Mouse (Mus musculus): Measurements from ENCODE around the gene Gm49601. TPM values are rescaled to one million over a fixed set of nuclear protein-coding genes. Genes with fewer than 3 reads are reported as not detected.
A peak's percentile ranks its signal among the peaks of the same experiment; 100 is the strongest.

The Gm49601 gene
- polyA plus RNA-seq, 1 experiment, result 69.6 TPM

GRCm38 (mm10) chr16:18628948-18629340, 2.7 kb upstream of the Gm49601 start:
- WGBS, result 20% methylated on average over 2 of the region's 2 CpGs
- TF ChIP-seq POLR2A (IDR thresholded peaks at IDR 0.05; ENCODE audit: borderline replicate concordance, insufficient read depth, low read length) (no peak), CTCF (IDR thresholded peaks at IDR 0.05; ENCODE audit: borderline replicate concordance, insufficient read depth, low read depth, low read length) (no peak)
- peak overlapping the region; percentile 4; the same call in 1 of the 2 replicates for H3K27ac ChIP-seq (ENCODE audit: insufficient read depth, low read length)
- no peaks in the 10 kb centered on the region for H3K27me3 ChIP-seq (ENCODE audit: control insufficient read depth, insufficient read depth, low read length)
- peak in 1 of 2 experiments; percentile 40 for DNase-seq
- H3K4me3 ChIP-seq (replicated peaks; ENCODE audit: insufficient read depth, low read depth, low read length), result peak overlapping the region; percentile 70
- H3K4me1 ChIP-seq (ENCODE audit: control insufficient read depth, insufficient read depth, low read length), result peaks cover 33% of the 10 kb centered on the region

GRCm38 (mm10) chr16:18628206-18628947, 2.1 kb upstream of the Gm49601 start:
- DNase-seq, result peak; percentile 35 to 48
- H3K27me3 ChIP-seq (ENCODE audit: control insufficient read depth, insufficient read depth, low read length), result no peaks in the 10 kb centered on the region
- WGBS, result 52% methylated on average over 7 of the region's 7 CpGs
- no peak for TF ChIP-seq POLR2A (IDR thresholded peaks at IDR 0.05; ENCODE audit: borderline replicate concordance, insufficient read depth, low read length)
- TF ChIP-seq CTCF (IDR thresholded peaks at IDR 0.05; ENCODE audit: borderline replicate concordance, insufficient read depth, low read depth, low read length), result no peak
- peak overlapping the region; percentile 70 for H3K4me3 ChIP-seq (replicated peaks; ENCODE audit: insufficient read depth, low read depth, low read length)
- H3K27ac ChIP-seq (ENCODE audit: insufficient read depth, low read length), result 0 out of 2 replicates have a peak overlapping the region, but pooled peaks have one; percentile 4
- peaks cover 36% of the 10 kb centered on the region for H3K4me1 ChIP-seq (ENCODE audit: control insufficient read depth, insufficient read depth, low read length)

GRCm38 (mm10) chr16:18627163-18627562, 936 bp upstream of the Gm49601 start:
- DNase-seq, result peak; percentile 26 to 37
- no peak overlapping the region for H3K4me3 ChIP-seq (replicated peaks; ENCODE audit: insufficient read depth, low read depth, low read length)
- H3K27ac ChIP-seq (ENCODE audit: insufficient read depth, low read length), result no peak overlapping the region
- H3K4me1 ChIP-seq (ENCODE audit: control insufficient read depth, insufficient read depth, low read length), result peaks cover 36% of the 10 kb centered on the region
- no peaks in the 10 kb centered on the region for H3K27me3 ChIP-seq (ENCODE audit: control insufficient read depth, insufficient read depth, low read length)
- WGBS, result 56% methylated on average over 3 of the region's 3 CpGs
- TF ChIP-seq POLR2A (IDR thresholded peaks at IDR 0.05; ENCODE audit: borderline replicate concordance, insufficient read depth, low read length), result no peak
- no peak for TF ChIP-seq CTCF (IDR thresholded peaks at IDR 0.05; ENCODE audit: borderline replicate concordance, insufficient read depth, low read depth, low read length)

- WGBS, result 16% methylated on average over 26 of the region's 26 CpGs
- H3K27ac ChIP-seq (ENCODE audit: insufficient read depth, low read length), result no peak overlapping the region
- H3K27me3 ChIP-seq (ENCODE audit: control insufficient read depth, insufficient read depth, low read length), result no peaks in the 10 kb centered on the region
- peak overlapping the region; percentile 61 for H3K4me3 ChIP-seq (replicated peaks; ENCODE audit: insufficient read depth, low read depth, low read length)
- DNase-seq, result peak; percentile 53 to 61
- TF ChIP-seq POLR2A (IDR thresholded peaks at IDR 0.05; ENCODE audit: borderline replicate concordance, insufficient read depth, low read length), result no peak
- TF ChIP-seq CTCF (IDR thresholded peaks at IDR 0.05; ENCODE audit: borderline replicate concordance, insufficient read depth, low read depth, low read length), result no peak
- peaks cover 36% of the 10 kb centered on the region for H3K4me1 ChIP-seq (ENCODE audit: control insufficient read depth, insufficient read depth, low read length)
Measured at GRCm38 (mm10) chr16:18625791-18626311, 376 bp downstream of the Gm49601 start.

- 79% methylated on average over 14 of the region's 14 CpGs for WGBS
- DNase-seq, result peak in 1 of 2 experiments; percentile 12
- peaks cover 33% of the 10 kb centered on the region for H3K4me1 ChIP-seq (ENCODE audit: control insufficient read depth, insufficient read depth, low read length)
- H3K4me3 ChIP-seq (replicated peaks; ENCODE audit: insufficient read depth, low read depth, low read length), result no peak overlapping the region
- no peak for TF ChIP-seq CTCF (IDR thresholded peaks at IDR 0.05; ENCODE audit: borderline replicate concordance, insufficient read depth, low read depth, low read length)
- no peak for TF ChIP-seq POLR2A (IDR thresholded peaks at IDR 0.05; ENCODE audit: borderline replicate concordance, insufficient read depth, low read length)
- H3K27me3 ChIP-seq (ENCODE audit: control insufficient read depth, insufficient read depth, low read length), result no peaks in the 10 kb centered on the region
- H3K27ac ChIP-seq (ENCODE audit: insufficient read depth, low read length), result no peak overlapping the region
Measured at GRCm38 (mm10) chr16:18625097-18625496, 1.1 kb downstream of the Gm49601 start.

GRCm38 (mm10) chr16:18624641-18625040, 1.6 kb downstream of the Gm49601 start:
- peaks cover 33% of the 10 kb centered on the region for H3K4me1 ChIP-seq (ENCODE audit: control insufficient read depth, insufficient read depth, low read length)
- WGBS, result 63% methylated on average over 15 of the region's 15 CpGs
- peak; percentile 18 to 42 for DNase-seq

GRCm38 (mm10) chr16:18623751-18624540, 2.3 kb downstream of the Gm49601 start:
- H3K4me1 ChIP-seq (ENCODE audit: control insufficient read depth, insufficient read depth, low read length), result peaks cover 33% of the 10 kb centered on the region
- H3K27me3 ChIP-seq (ENCODE audit: control insufficient read depth, insufficient read depth, low read length), result no peaks in the 10 kb centered on the region
- H3K27ac ChIP-seq (ENCODE audit: insufficient read depth, low read length), result no peak overlapping the region
- no peak overlapping the region for H3K4me3 ChIP-seq (replicated peaks; ENCODE audit: insufficient read depth, low read depth, low read length)
- peak; percentile 54 to 63 for DNase-seq
- TF ChIP-seq CTCF (IDR thresholded peaks at IDR 0.05; ENCODE audit: borderline replicate concordance, insufficient read depth, low read depth, low read length) (no peak), POLR2A (IDR thresholded peaks at IDR 0.05; ENCODE audit: borderline replicate concordance, insufficient read depth, low read length) (no peak)
- WGBS, result 37% methylated on average over 15 of the region's 15 CpGs

More at GRCm38 (mm10) chr16:18624641-18625040, 1.6 kb downstream of the Gm49601 start:
- Histone ChIP-seq H3K27me3 (ENCODE audit: control insufficient read depth, insufficient read depth, low read length) (no peaks in the 10 kb centered on the region), H3K4me3 (replicated peaks; ENCODE audit: insufficient read depth, low read depth, low read length) (no peak overlapping the region), H3K27ac (ENCODE audit: insufficient read depth, low read length) (no peak overlapping the region)
- TF ChIP-seq CTCF (IDR thresholded peaks at IDR 0.05; ENCODE audit: borderline replicate concordance, insufficient read depth, low read depth, low read length), result no peak
- no peak for TF ChIP-seq POLR2A (IDR thresholded peaks at IDR 0.05; ENCODE audit: borderline replicate concordance, insufficient read depth, low read length)

All from cerebellum, adult 2 months (tissue).